Mouse (Mus musculus) bone marrow macrophage, adult 2 months (primary cell): Measurements from ENCODE around the gene Prox2.

Source experiments
- CTCF ChIP-seq: IDR thresholded peaks from 2 replicates; pipeline ENCODE4 v1.5.1; 2012; ENCODE audit warnings: low read depth, mild to moderate bottlenecking, low read length, moderate library complexity
- POLR2A ChIP-seq: IDR thresholded peaks from 2 replicates; pipeline ENCODE4 v1.6.1; 2012; ENCODE audit warnings: mild to moderate bottlenecking, low read depth, low read length, borderline replicate concordance

- TF ChIP-seq CTCF: no peak
- TF ChIP-seq POLR2A: no peak
Measured at GRCm38 (mm10) chr12:85150321-85151001, 39.9 kb upstream of the Prox2 start.
